In genomic region chr8:26833297-26833696, GRCm38 (mm10) we compare ENCODE assay signal across 8 mouse cellular contexts.
A peak's percentile ranks its signal among the peaks of the same experiment; 100 is the strongest.
DNase-seq lines count a peak whose midpoint lies in the region; ATAC-seq lines count a peak whose summit lies in the region.

No protein-coding gene starts in this region.

- H3K4me3 ChIP-seq in embryonic facial prominence, embryonic 10.5 days: no peak overlapping the region
- H3K4me3 ChIP-seq in midbrain, embryonic 12.5 days: no peak overlapping the region

- no peaks in the 10 kb centered on the region for H3K36me3 ChIP-seq in embryonic facial prominence, embryonic 10.5 days (replicated peaks)
- H3K36me3 ChIP-seq in midbrain, embryonic 12.5 days: no peaks in the 10 kb centered on the region

- 10% methylated on average over 4 of the region's 4 CpGs for WGBS in embryonic facial prominence, embryonic 10.5 days
- 6% methylated on average over 4 of the region's 4 CpGs for WGBS in midbrain, embryonic 12.5 days

- no peak overlapping the region for H3K4me2 ChIP-seq in midbrain, embryonic 12.5 days (replicated peaks)

- no peaks in the 10 kb centered on the region for H3K9me3 ChIP-seq in embryonic facial prominence, embryonic 10.5 days
- H3K9me3 ChIP-seq in midbrain, embryonic 12.5 days: no peaks in the 10 kb centered on the region

- ATAC-seq in midbrain, embryonic 12.5 days (ENCODE audit: low FRiP score, low read depth): peak; percentile 82

- no peak overlapping the region for H3K9ac ChIP-seq in midbrain, embryonic 12.5 days (replicated peaks)

- DNase-seq in adrenal gland, adult 8-10 months: peak; percentile 93
- peak; percentile 84 for DNase-seq in embryonic facial prominence, embryonic 10.5 days (ENCODE audit: low spot score)
- peak; percentile 57 to 58 for DNase-seq in kidney, adult 8-10 months
- DNase-seq in layer of hippocampus, adult 9-10 months (ENCODE audit: low spot score): no peak
- DNase-seq in thymus, postnatal 10 days (ENCODE audit: low spot score in 2 of 2): no peak
- DNase-seq in heart, adult 11 months: no peak
- no peak for DNase-seq in left cerebral cortex, adult 11 months (ENCODE audit: low spot score)

- H3K4me1 ChIP-seq in embryonic facial prominence, embryonic 10.5 days: peaks cover 62% of the 10 kb centered on the region
- peaks cover 9% of the 10 kb centered on the region for H3K4me1 ChIP-seq in midbrain, embryonic 12.5 days

- peaks cover 33% of the 10 kb centered on the region for H3K27me3 ChIP-seq in embryonic facial prominence, embryonic 10.5 days (replicated peaks; ENCODE audit: low read depth, poor library complexity, severe bottlenecking)
- no peaks in the 10 kb centered on the region for H3K27me3 ChIP-seq in midbrain, embryonic 12.5 days

- H3K27ac ChIP-seq in embryonic facial prominence, embryonic 10.5 days (replicated peaks): peak overlapping the region; percentile 40; the same call in 1 of the 2 replicates
- no peak overlapping the region for H3K27ac ChIP-seq in midbrain, embryonic 12.5 days (replicated peaks)

Comparison
In these comparisons a context has a peak if more than half of its experiments do, and no peak if none do; other contexts are left out.
1. DNase-seq: peak in adrenal gland, adult 8-10 months (single experiment), embryonic facial prominence, embryonic 10.5 days (single experiment) and kidney, adult 8-10 months (2 of 2); none in layer of hippocampus, adult 9-10 months (single experiment), thymus, postnatal 10 days (0 of 2), heart, adult 11 months (single experiment) and left cerebral cortex, adult 11 months (single experiment).